Mouse (Mus musculus) cerebellum, adult 9-10 months (tissue): ENCODE measurements at regions not wholly inside any gene's neighbourhood (a gene's known extent, or its start where the extent isn't known, plus 50 kb on each side); places are given as distances from the start of the nearest gene placed in this dataset.
A peak's percentile ranks its signal among the peaks of the same experiment; 100 is the strongest.

Experiments used
- DNase-seq: peaks from one replicate; pipeline ENCODE4 v3.0.0; 2022

DNA sequence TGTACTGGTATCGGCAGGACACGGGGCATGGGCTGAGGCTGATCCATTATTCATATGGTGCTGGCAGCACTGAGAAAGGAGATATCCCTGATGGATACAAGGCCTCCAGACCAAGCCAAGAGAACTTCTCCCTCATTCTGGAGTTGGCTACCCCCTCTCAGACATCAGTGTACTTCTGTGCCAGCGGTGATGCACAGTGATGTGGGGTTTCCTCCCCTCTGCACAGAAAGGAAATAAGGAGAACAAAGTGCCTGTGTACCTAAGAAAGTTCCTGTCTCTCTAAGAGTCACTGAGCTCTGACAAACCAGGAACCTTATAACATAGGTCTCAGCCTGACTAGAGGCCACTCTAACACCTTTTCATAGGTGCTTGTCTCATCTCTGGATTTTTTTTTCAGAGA, 86.3 kb upstream of the 2210010C04Rik start:
- no peak for DNase-seq

DNA sequence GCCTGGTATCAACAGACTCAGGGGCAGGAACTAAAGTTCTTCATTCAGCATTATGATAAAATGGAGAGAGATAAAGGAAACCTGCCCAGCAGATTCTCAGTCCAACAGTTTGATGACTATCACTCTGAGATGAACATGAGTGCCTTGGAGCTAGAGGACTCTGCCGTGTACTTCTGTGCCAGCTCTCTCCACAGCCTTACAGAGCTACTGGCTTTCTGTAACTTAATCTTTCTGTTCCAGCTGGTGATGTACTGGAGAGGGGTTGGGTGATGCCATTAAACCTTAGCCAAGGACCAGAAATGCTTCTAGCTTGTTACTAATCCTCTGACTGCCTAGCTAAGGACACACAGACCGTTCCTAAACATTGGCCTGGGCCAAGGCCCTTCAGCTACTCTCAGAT, 83.9 kb upstream of the 2210010C04Rik start:
- no peak for DNase-seq

DNA sequence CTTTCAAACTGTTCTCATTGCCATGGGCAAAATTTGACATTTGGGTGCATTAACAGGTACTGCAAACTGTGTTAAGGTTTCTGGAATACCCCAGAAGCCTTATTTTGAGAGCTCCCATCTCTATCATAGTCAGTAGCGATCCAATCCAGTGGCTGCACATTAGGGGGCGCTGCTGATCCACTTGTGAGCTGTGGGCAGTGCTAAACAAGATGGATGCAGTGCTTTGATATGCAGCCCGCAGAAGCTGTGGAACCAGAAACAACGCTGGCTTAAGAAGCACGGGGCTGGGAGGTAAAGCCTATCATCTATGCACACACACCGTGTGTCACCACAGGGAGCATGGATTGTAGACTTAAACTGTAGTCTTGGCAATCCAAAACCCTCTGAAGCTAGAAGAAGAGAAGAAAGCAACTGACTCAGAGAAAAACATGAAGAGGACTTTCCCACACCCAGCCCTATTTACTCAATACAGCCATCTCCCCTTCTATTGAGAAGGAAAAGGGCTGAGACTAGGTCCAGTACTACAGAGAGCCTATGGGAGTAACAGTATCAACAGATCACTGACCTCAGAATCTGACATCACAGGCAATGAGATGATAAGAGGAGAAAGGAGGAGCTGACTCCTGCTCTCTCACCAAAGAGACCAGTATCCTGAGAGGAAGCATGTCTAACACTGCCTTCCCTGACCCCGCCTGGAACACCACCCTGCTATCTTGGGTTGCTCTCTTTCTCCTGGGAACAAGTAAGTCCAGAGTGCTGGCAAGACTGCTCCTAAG, 83.1 kb upstream of the 2210010C04Rik start:
- peak; percentile 11 for DNase-seq

DNA sequence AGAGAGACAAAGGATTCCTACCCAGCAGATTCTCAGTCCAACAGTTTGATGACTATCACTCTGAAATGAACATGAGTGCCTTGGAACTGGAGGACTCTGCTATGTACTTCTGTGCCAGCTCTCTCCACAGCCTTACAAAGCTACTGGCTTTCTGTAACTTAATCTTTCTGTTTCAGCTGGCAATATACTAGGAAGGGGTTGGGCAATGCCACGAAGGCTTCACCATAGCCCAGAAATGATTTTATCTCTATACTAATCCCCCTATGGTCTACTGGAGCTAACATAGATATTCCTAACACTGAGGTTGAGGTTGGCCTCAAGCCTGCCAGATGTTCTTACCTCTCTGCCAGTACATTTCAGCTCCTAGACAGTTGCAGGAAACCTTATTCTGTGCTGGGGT, 78.6 kb upstream of the 2210010C04Rik start:
- no peak for DNase-seq

DNA sequence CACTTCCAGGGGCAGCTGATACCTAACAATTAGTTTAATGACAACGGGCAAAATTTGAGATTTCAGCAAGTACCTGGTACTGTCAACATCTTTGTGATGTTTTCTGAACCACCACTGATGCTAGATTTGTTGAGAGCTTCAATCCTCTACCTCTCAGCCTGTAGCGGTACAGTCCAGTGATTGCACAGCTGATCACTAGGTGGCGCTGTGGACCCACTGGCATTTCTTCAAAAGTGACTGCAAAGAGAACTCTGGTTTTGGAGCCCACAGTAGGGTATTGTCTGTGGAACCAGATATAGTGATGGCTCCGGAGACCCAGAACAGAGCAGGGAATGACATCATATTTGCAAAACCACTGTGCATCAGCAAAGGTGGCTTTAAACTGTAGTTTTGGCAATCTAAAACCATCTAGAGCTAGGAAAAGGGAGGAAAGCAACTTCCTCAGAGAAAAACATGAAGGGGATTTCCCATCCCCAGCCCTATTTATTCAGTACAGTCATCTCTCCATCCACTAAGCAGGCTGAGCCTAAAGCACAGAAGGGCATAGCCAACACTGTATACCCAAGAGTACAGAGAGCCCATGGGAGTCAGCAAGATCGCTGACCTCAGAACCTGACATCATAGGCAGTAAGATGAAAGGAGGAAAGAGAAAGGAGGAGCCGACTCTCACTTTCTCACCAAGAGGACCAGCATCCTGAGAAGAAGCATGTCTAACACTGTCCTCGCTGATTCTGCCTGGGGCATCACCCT, 77.7 kb upstream of the 2210010C04Rik start:
- peak; percentile 5 for DNase-seq

DNA sequence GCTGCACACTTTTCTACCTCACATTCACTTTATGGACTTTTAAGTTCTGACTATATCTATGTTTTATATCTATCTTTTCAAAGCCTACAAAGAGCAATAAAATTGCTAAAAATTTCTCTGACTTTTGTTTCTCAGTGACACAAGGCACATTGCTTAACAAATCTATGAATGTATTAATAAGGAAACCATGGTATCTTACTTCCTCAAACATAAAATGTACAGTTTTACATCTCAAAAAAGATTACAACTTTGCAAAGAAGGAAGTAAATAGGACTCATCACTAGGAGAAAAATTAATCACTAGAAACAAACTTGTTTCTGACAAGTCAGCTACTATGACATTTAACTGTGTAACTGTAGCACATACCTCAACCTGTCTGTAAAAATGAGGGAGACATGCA, 76.5 kb upstream of the 2210010C04Rik start:
- no peak for DNase-seq

DNA sequence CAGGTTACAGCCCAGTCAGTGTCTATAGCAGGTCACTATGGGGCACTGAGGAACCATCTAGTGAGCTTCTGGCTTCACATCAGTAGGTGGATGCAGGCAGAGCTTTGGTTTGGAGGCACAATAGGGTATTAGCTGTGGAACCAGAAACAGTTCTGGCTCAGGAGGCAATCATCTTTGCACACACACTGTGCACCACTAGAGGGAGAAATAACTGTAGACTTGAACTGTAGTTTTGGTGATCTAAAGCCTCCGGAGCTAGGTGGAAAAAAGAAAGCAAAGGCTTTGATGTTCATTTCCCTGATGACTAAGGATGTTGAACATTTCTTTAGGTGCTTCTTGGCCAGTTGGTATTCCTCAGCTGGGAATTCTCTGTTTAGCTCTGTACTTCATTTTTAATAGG, 73.6 kb upstream of the 2210010C04Rik start:
- no peak for DNase-seq

DNA sequence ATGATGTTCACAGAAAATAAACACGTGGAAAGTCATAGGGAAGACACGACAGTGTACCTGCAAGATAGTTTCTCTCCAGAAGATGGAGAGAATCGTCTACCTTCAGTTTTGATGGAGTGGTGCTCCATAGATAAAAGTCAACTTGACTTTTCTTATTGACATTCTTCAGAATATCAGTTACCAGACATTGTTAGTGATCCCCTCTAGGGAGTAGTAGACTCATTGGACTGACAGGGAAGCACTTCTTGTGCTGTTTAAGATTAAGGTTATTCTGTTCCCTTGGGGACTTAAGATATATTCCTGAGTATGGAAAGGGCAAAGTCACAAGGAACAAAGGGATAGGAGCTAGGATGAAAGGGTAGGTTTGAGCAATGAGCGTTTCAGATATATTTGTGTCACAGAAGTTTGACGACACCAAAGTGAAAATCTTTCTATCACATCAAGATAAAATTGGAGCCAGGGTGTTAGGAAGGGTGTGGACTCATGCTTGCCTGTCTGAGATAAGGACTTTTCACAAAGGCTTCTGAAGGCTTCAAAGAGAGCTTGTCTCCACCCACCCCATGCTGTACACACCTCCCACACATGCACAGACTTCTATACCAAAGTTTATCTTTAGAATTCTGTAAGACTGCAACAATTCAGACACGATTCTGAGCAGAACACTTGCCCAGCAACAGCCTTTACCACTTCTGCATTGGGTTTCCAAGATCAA, 68.5 kb upstream of the 2210010C04Rik start:
- no peak for DNase-seq

DNA sequence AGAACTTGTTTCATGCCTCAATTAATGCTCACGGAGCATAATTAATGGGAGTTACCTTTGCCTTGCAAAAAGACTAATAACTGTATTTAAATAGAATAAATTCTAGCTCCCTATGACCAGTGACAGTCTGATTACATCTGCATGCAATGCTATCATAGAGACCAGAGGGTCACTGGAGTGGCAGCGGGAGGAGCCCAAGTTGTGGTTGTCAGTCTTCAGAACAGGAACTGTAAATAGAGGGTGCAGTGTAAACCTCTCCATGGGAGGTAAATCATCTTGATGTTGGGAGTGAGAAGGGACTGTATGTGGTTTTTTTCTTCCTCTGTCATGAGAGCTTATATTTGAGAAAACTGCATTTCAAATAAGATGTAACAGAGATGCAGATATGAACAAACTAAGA, 66.7 kb upstream of the 2210010C04Rik start:
- DNase-seq: no peak

DNA sequence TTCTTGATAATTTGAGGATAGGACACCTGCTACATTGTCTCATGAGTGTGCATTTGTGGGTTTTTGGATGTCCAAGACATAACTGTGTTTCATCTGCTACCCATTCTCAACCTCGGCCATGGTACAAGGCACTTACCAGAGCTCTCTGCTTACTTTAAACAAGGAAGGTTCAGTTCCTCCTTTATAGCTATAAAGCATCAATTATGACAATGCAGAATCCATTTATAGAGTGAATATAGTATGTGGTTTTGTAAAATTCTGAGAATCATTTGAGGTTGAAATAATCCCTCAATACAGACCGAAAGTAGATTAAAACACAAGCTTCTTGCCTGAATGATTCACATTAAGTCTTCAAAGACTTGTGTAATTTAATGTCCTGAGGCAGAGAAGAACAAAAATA, 64.9 kb upstream of the 2210010C04Rik start:
- no peak for DNase-seq

DNA sequence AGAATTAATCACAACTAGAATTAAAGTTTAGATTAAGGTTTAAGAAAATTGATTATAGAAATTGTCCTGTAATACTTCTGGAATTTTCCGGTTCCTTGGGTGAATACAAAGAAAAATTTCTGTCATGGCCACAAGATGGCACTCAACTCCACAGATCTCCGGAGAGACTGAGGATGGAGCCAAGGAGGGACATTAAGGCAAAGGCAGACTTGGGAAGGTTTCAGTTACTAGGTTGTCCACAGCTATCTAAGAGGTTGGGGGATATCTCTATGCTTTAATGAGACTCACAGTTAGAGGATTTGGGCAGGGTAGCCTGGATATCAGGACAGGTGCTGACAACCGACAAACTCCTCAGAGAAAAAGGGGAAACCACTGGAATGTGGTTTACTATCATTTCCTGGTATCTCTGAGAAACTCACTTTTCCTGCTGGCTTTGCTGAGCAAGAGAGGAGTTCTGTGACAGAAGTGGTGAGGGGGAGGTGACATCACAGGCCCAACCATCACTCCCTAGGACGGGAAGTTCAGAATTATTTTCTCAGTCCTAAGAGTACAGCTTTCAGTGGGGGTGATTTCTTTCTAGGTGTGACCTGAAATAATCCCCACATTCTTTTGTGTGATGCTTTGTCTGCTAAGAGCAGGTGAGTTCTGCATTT, 56.0 kb upstream of the 2210010C04Rik start:
- no peak for DNase-seq
